Mouse (Mus musculus) spleen, adult 2 months (tissue): ENCODE data around the gene Agmat.

Source experiments
- CTCF ChIP-seq: fragments of 200-500 bp; IDR thresholded peaks from 2 replicates; pipeline ENCODE4 v1.5.1; 2011; ENCODE audit warnings: mild to moderate bottlenecking, inconsistent platforms; ENCODE audit not compliant: insufficient read depth, insufficient read length, insufficient replicate concordance; ENCODE audit errors: extremely low read depth
- POLR2A ChIP-seq: fragments of 200-500 bp; IDR thresholded peaks from 2 replicates; pipeline ENCODE4 v1.6.1; 2011; ENCODE audit warnings: low read depth, low read length, inconsistent platforms

- TF ChIP-seq POLR2A: no peak
- TF ChIP-seq CTCF: no peak
These were observed 25.5 kb upstream of the Agmat start for GRCm38 (mm10) chr4:141720761-141721523.
